Mouse (Mus musculus): Measurements from ENCODE around the gene Dcun1d5.
"Not testable (repeated sequence)": the region's sequence is repeated elsewhere in the genome, so short reads cannot be mapped to it uniquely, and the experiment has no call there.

The Dcun1d5 gene

GRCm38 (mm10) chr9:7184172-7184896, at the start of gene Dcun1d5, which contains the start of gene Dync2h1:
Gene Dcun1d5, plus strand, starts transcription at chr9:7184520.
Gene Dync2h1, minus strand, starts transcription at chr9:7184446.
- POLR2A ChIA-PET, result interaction anchor here in 3 of 4 experiments (0.6 to 2.2 kb wide), 13 partner anchors 8 to 107 kb away, joined by 3 to 16 read pairs (median 3); no protein-coding TSS in a partner anchor
- CTCF ChIA-PET, result no interaction called here

- CTCF ChIA-PET, result no interaction called here
- POLR2A ChIA-PET, result interaction anchor here in 2 of 4 experiments (0.5 to 1.3 kb wide), 3 partner anchors 23 to 288 kb away, joined by 3 read pairs; partner anchors contain the start of gene Dcun1d5 (in 1 of the 2)
Observed at GRCm38 (mm10) chr9:7154391-7154790, 29.9 kb upstream of the Dcun1d5 start.

DNA sequence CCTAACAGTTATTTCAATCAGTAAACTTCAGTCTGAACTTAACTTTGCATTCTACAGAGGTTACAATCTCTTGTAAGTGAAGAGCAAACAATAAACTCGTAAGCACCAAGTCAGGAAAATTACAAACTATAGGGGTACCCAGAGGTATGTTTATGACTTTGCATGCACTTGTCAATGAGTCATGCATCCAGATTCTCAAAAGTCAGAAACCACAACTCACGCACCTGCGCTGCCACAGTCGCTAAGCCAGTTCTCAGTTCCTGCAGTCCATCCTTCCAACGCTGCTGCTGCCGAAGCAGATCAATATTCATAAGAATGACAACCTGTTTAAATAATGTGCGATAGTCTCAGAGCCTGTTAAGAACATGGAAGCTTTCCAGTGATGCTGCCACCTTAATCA, 25.7 kb upstream of the Dcun1d5 start:
- ChIA-PET POLR2A (no interaction called here), CTCF (no interaction called here)

GRCm38 (mm10) chr9:7159718-7160117, 24.6 kb upstream of the Dcun1d5 start:
- ChIA-PET POLR2A (no interaction called here), CTCF (no interaction called here)

- ChIA-PET POLR2A (no interaction called here), CTCF (no interaction called here)
Observed at GRCm38 (mm10) chr9:7160688-7161087, 23.6 kb upstream of the Dcun1d5 start.

GRCm38 (mm10) chr9:7167339-7167998, 16.9 kb upstream of the Dcun1d5 start:
- POLR2A ChIA-PET, result interaction anchor here in 2 of 4 experiments (1.1 to 2.2 kb wide), 4 partner anchors 10 to 59 kb away, joined by 3 to 11 read pairs (median 4); partner anchors contain the start of genes Dcun1d5 (in 1 of the 2) and Dync2h1 (in 1 of the 2)
- CTCF ChIA-PET, result no interaction called here

GRCm38 (mm10) chr9:7173756-7174155, 10.6 kb upstream of the Dcun1d5 start:
- POLR2A ChIA-PET, result interaction anchor here in 1 of 4 experiments (3.3 kb wide), 1 partner anchor 11 kb away, joined by 16 read pairs; the partner anchor contains the start of genes Dcun1d5 and Dync2h1
- CTCF ChIA-PET, result no interaction called here

DNA sequence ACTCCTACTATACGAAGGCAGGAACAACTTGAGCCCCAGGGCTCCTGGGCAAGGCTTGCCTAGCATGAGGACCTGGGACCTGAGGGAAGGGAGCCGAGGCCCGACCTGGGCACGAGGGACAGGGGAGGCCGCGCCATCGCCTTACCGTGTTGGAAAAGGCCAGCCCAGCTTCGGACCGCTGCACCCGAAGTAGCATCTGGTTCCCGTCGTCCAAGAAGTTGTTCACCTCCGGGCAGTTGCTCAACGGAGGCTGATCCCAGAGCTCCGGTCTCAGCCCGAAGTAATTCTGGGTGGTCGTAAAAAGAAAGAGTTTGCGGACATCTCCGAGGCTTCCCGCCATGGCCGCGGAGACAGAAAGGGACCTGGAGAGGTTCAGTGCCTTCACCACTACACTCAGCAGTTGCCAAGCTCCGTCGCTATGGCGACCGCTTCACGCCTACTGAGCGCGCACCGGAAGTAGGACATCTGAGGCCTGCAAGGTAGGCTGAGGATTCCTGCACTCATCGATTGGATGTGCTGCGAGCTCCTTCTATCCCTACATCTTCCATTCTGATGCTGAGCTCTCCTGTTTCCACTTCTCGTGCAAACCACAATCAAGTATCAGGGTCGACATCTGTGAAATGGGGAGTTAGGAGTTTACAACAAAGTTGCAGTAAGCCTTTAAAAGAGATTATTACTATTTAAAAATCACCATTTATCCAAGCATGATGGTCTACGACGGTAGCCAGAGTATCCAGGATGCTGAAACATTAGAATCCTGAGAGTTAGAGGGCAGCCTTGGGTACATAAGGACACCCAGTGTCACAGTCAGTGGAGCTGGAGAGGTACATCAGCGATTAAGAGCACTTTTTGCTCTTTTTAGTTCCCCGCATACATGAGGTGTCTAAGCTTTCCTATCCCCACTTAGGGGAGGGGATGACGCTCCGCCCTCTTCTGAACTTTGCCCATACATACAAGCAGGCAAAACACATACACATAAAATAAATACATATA, 7.4 kb upstream of the Dcun1d5 start:
- ChIA-PET CTCF (no interaction called here), POLR2A (interaction anchor here in 3 of 4 experiments (0.8 to 3.3 kb wide), 10 partner anchors 7 to 249 kb away, joined by 3 to 16 read pairs (median 4); partner anchors contain the start of genes Dcun1d5 (in 2 of the 3) and Dync2h1 (in 2 of the 3))

GRCm38 (mm10) chr9:7184897-7185291, 574 bp downstream of the Dcun1d5 start:
- POLR2A ChIA-PET, result interaction anchor here in 3 of 4 experiments (0.6 to 2.2 kb wide), 12 partner anchors 8 to 107 kb away, joined by 3 to 16 read pairs (median 4); no protein-coding TSS in a partner anchor
- CTCF ChIA-PET, result no interaction called here

GRCm38 (mm10) chr9:7190694-7191093, 6.4 kb downstream of the Dcun1d5 start:
- POLR2A ChIA-PET, CTCF ChIA-PET: not testable (repeated sequence)

DNA sequence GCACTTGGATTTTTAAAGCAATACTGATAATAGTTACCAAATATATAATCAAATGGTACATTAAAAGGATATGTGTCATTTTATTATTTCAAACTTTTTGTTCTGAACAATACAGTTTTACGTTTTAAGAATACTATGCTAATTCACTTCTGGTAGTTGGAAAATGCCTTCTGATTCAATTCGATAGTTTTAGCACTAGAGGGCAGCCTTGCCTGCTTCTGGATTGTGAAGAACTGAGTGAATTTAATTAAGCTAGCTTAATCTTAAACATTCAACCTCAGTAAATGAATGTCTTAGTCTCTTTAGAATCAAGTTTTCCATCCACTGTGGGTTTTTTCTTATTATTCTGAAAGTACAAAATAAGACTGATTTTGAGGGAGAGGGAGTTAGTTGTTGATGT, 31.9 kb downstream of the Dcun1d5 start:
- ChIA-PET CTCF (interaction anchor here in 3 of 4 experiments (0.6 to 1.5 kb wide), 6 partner anchors 13 to 498 kb away, joined by 3 to 23 read pairs (median 6); no protein-coding TSS in a partner anchor), POLR2A (interaction anchor here in 1 of 4 experiments (1.3 kb wide), 1 partner anchor 31 kb away, joined by 3 read pairs; no protein-coding TSS in a partner anchor)

GRCm38 (mm10) chr9:7221024-7221423, 36.7 kb downstream of the Dcun1d5 start:
- POLR2A ChIA-PET, result no interaction called here
- CTCF ChIA-PET, result interaction anchor here in 1 of 4 experiments (1.6 kb wide), 1 partner anchor 375 kb away, joined by 3 read pairs; no protein-coding TSS in a partner anchor

- ChIA-PET CTCF (interaction anchor here in 1 of 4 experiments (1.6 kb wide), 1 partner anchor 374 kb away, joined by 3 read pairs; no protein-coding TSS in a partner anchor), POLR2A (no interaction called here)
Observed at GRCm38 (mm10) chr9:7221460-7221859, 37.1 kb downstream of the Dcun1d5 start.

DNA sequence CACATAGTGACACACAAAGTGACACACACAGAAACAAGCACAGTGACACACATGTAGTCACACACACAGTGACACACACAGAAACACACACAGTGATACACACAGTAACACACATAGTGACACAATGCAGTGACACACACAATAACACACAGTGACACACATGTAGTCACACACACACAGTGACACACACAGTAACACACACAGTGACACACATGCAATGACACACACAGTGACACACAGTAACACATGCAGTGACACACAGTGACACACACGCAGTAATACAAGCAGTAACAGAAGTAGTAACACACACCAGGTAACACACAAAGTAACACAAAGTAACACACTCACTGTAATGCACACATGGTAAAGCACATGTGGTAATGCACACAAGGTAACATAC, 54.3 kb downstream of the Dcun1d5 start:
- CTCF ChIA-PET, result no interaction called here
- POLR2A ChIA-PET, result interaction anchor here in 1 of 4 experiments (2.0 kb wide), 1 partner anchor 27 kb away, joined by 4 read pairs; no protein-coding TSS in a partner anchor

DNA sequence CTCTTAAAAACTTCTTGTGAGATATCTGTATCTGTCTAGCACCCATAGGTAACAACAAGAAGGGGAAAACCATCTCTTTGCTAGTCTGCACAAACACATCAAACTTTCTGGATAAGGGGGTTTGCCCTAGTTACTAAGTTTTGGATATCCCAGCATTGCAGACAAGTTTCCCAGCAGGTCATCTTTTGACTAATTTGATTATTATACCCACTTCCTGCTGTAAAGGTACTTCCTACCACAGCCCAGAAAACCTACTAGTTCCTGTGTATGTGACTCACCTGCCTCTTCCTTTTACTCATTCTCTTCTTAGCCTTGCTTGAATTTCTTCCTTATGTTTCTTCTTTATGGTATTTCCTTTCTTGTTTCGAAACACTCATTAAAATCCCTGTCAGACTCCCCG, 55.6 kb downstream of the Dcun1d5 start:
- ChIA-PET CTCF (interaction anchor here in 1 of 4 experiments (0.6 kb wide), 1 partner anchor 555 kb away, joined by 3 read pairs; no protein-coding TSS in a partner anchor), POLR2A (no interaction called here)

- CTCF ChIA-PET, result no interaction called here
- POLR2A ChIA-PET, result no interaction called here
Observed at GRCm38 (mm10) chr9:7252797-7253654, 68.7 kb downstream of the Dcun1d5 start.

Measured in embryonic stem cell, embryonic (primary cell).